In genomic region chr12:86842866-86843459, GRCm38 (mm10) we compare ENCODE assay signal across 14 mouse cellular contexts. TPM values are rescaled to one million over a fixed set of nuclear protein-coding genes. Genes with fewer than 3 reads are reported as not detected.
A peak's percentile ranks its signal among the peaks of the same experiment; 100 is the strongest.
DNase-seq lines count a peak whose midpoint lies in the region; ATAC-seq and TF ChIP-seq lines count a peak whose summit lies in the region.
"Had no signal": no experiment of that assay in that cellular context is flagged by ENCODE, and none has a peak within 500 bp of the region (broad histone marks: within the 10 kb centered on the region; RNA-seq: fewer than 3 reads in every experiment).

No protein-coding gene starts in this region.

- no peak overlapping the region for H3K4me3 ChIP-seq in kidney, postnatal 0 days (replicated peaks; ENCODE audit: low read depth, low read length)
- H3K4me3 ChIP-seq in embryonic facial prominence, embryonic 13.5 days = no peak overlapping the region
- H3K4me3 ChIP-seq in limb, embryonic 14.5 days (replicated peaks; ENCODE audit: low read length) = no peak overlapping the region
- H3K4me3 ChIP-seq: heart, embryonic 13.5 days; intestine, embryonic 15.5 days had no signal

- H3K4me1 ChIP-seq in kidney, postnatal 0 days (replicated peaks; ENCODE audit: insufficient read depth, low read length) = 0 out of 2 replicates have a peak, but pooled peaks cover 4% of the 10 kb centered on the region
- peaks cover 15% of the 10 kb centered on the region for H3K4me1 ChIP-seq in embryonic facial prominence, embryonic 13.5 days
- H3K4me1 ChIP-seq in limb, embryonic 14.5 days (ENCODE audit: control insufficient read depth, insufficient read depth, low read length) = peaks cover 12% of the 10 kb centered on the region; the same call in 1 of the 2 replicates

- H3K9me3 ChIP-seq in kidney, postnatal 0 days (replicated peaks; ENCODE audit: low read length) = no peaks in the 10 kb centered on the region
- no peaks in the 10 kb centered on the region for H3K9me3 ChIP-seq in embryonic facial prominence, embryonic 13.5 days
- H3K9me3 ChIP-seq in limb, embryonic 14.5 days (ENCODE audit: control insufficient read depth, low read length) = no peaks in the 10 kb centered on the region
- H3K9me3 ChIP-seq: heart, embryonic 13.5 days; intestine, embryonic 15.5 days had no signal

- H3K27ac ChIP-seq in kidney, postnatal 0 days = no peak overlapping the region; the same call in 1 of the 2 replicates
- H3K27ac ChIP-seq in embryonic facial prominence, embryonic 13.5 days = peak overlapping the region; percentile 62
- no peak overlapping the region for H3K27ac ChIP-seq in limb, embryonic 14.5 days (replicated peaks; ENCODE audit: low read depth, low read length)
- H3K27ac ChIP-seq: heart, embryonic 13.5 days; intestine, embryonic 15.5 days had no signal

- H3K9ac ChIP-seq in kidney, postnatal 0 days (ENCODE audit: low read depth, low read length) = no peak overlapping the region
- no peak overlapping the region for H3K9ac ChIP-seq in embryonic facial prominence, embryonic 13.5 days
- 0 out of 2 replicates have a peak overlapping the region, but pooled peaks have one; percentile 7 for H3K9ac ChIP-seq in limb, embryonic 14.5 days (ENCODE audit: low read depth, low read length, severe bottlenecking)
- H3K9ac ChIP-seq: heart, embryonic 13.5 days; intestine, embryonic 15.5 days had no signal

- 16% methylated on average over 15 of the region's 15 CpGs for WGBS in kidney, postnatal 0 days
- WGBS in embryonic facial prominence, embryonic 13.5 days = 19% methylated on average over 15 of the region's 15 CpGs
- WGBS in limb, embryonic 14.5 days = 19% methylated on average over 15 of the region's 15 CpGs

- 0 out of 2 replicates have a peak, but pooled peaks have one; percentile 21 for ATAC-seq in kidney, postnatal 0 days (replicated peaks; ENCODE audit: low FRiP score, low read depth)
- ATAC-seq in embryonic facial prominence, embryonic 13.5 days (ENCODE audit: insufficient number of reproducible peaks, insufficient read depth, low FRiP score, low TSS enrichment, low read depth) = no peak
- ATAC-seq in limb, embryonic 14.5 days (ENCODE audit: low FRiP score, low read depth) = no peak
- ATAC-seq: CD4-positive, CD25-positive, alpha-beta regulatory T cell, adult 4 months; intestine, embryonic 15.5 days had no signal

- no peak for TF ChIP-seq CTCF in kidney, postnatal 0 days (IDR thresholded peaks at IDR 0.05; ENCODE audit: low read depth)

- no peak for DNase-seq in kidney, postnatal 0 days (ENCODE audit: low spot score)
- no peak for DNase-seq in kidney, postnatal 25 days
- DNase-seq in B cell, adult 2 months = peak; percentile 22 to 24
- no peak for DNase-seq in limb, embryonic 14.5 days (ENCODE audit: low spot score)
- DNase-seq in adrenal gland, adult 8-10 months = no peak
- DNase-seq in layer of hippocampus, adult 18-20 months (ENCODE audit: low spot score in 2 of 2) = no peak
- DNase-seq in left cerebral cortex, adult 9 months (ENCODE audit: low spot score in 2 of 2) = no peak
- DNase-seq: adrenal gland, adult 2 months; right cerebral cortex, adult 18-20 months; thymus, postnatal 14 days had no signal

- H3K4me2 ChIP-seq in kidney, postnatal 0 days (ENCODE audit: low read length) = no peak overlapping the region; the same call in 1 of the 2 replicates
- peak overlapping the region; percentile 30 for H3K4me2 ChIP-seq in embryonic facial prominence, embryonic 13.5 days
- no peak overlapping the region for H3K4me2 ChIP-seq in limb, embryonic 14.5 days (replicated peaks; ENCODE audit: low read depth, low read length, severe bottlenecking)
- H3K4me2 ChIP-seq: heart, embryonic 13.5 days; intestine, embryonic 15.5 days had no signal

- no peaks in the 10 kb centered on the region for H3K27me3 ChIP-seq in kidney, postnatal 0 days (ENCODE audit: insufficient read depth, low read length)
- no peaks in the 10 kb centered on the region for H3K27me3 ChIP-seq in embryonic facial prominence, embryonic 13.5 days
- H3K27me3 ChIP-seq in limb, embryonic 14.5 days (ENCODE audit: control insufficient read depth, insufficient read depth, low read length) = no peaks in the 10 kb centered on the region
- H3K27me3 ChIP-seq: heart, embryonic 13.5 days had no signal

- H3K36me3 ChIP-seq in kidney, postnatal 0 days (ENCODE audit: insufficient read depth, low read length) = no peaks in the 10 kb centered on the region
- H3K36me3 ChIP-seq in embryonic facial prominence, embryonic 13.5 days = no peaks in the 10 kb centered on the region
- no peaks in the 10 kb centered on the region for H3K36me3 ChIP-seq in limb, embryonic 14.5 days (ENCODE audit: control insufficient read depth, insufficient read depth, low read length)
- H3K36me3 ChIP-seq: heart, embryonic 13.5 days; intestine, embryonic 15.5 days had no signal

- TF ChIP-seq POLR2A in limb, embryonic 14.5 days (IDR thresholded peaks at IDR 0.05; ENCODE audit: borderline replicate concordance, extremely low read depth, insufficient read depth, insufficient read length) = no peak

RNA-seq across cellular contexts. Expression of gene Irf2bpl, which starts 41.6 kb away (rescaled TPM):
- polyA plus RNA-seq in kidney, postnatal 0 days (2015; fragmentation: Nextera tagmentation; extraction: Ambion mirVana) = 52.1 and 57.9 TPM in 2 replicates
- 36.5 and 37.7 TPM in 2 replicates for polyA plus RNA-seq in embryonic facial prominence, embryonic 13.5 days (2015; fragmentation: Nextera tagmentation; extraction: Ambion mirVana)
- polyA plus RNA-seq in limb, embryonic 14.5 days (2012; rRNA removed) = 37.1 and 50.8 TPM in 2 replicates
- polyA plus RNA-seq in limb, embryonic 14.5 days (2014; fragmentation: Nextera tagmentation; extraction: Ambion mirVana) = 33.9 and 37.0 TPM in 2 replicates
- total RNA-seq in adrenal gland, adult 8-10 months (2022) = 10 to 100 TPM; 69.8 to 92.2 (median 82.8) TPM
- total RNA-seq in layer of hippocampus, adult 18-20 months (2021) = 10 to 100 TPM; 76.4 to 76.9 TPM

Comparison
In these comparisons a context has a peak if more than half of its experiments do, and no peak if none do; other contexts are left out.
1. DNase-seq: peak in B cell, adult 2 months (2 of 2); none in kidney, postnatal 0 days (single experiment), kidney, postnatal 25 days (0 of 2), limb, embryonic 14.5 days (single experiment), adrenal gland, adult 8-10 months (single experiment), layer of hippocampus, adult 18-20 months (0 of 2) and left cerebral cortex, adult 9 months (0 of 2).